Mouse (Mus musculus): ENCODE results near the gene Vmn1r160.
"Not testable (repeated sequence)": the region's sequence is repeated elsewhere in the genome, so short reads cannot be mapped to it uniquely, and the experiment has no call there.

Gene Vmn1r160

GRCm38 (mm10) chr7:22870924-22871323, at the start of gene Vmn1r160:
TSS of gene Vmn1r160 (plus strand) at chr7:22871224.
- DNase-seq: not testable (repeated sequence)

DNA sequence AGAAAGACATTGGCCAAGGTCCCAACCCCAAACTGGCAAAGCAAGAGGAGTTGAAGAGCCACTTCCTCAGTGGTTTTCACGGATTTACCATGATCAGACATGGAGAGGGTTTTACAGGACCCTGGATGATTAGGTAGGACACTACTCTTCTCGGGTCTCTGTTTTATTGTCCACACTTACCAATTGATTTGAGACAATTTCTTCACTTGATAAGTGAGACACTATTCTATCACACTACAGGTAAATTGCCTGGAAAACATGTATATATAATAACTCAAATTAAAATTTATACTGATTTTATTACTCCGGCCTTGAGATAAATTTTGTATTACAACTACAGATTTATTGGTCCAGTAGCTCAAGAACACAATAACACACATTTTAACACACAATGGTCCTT, 27.5 kb upstream of the Vmn1r160 start, which contains the start of gene Vmn1r159:
Gene Vmn1r159 (minus strand): TSS at position 101 of the 400 bp plus-strand sequence.
- DNase-seq: not testable (repeated sequence)

All from lung, postnatal 4 days (tissue).